Mouse (Mus musculus) liver, embryonic 14.5 days (tissue): ENCODE measurements around the gene Urah. TPM values are rescaled to one million over a fixed set of nuclear protein-coding genes. Genes with fewer than 3 reads are reported as not detected.

Experiments used
- ATAC-seq: fragments of 200-750 bp; cut with Nextera tagmentation; 2 replicates; pipeline ENCODE4 v1.8.0; 2017; ENCODE audit warnings: moderate number of reproducible peaks, mild to moderate bottlenecking, moderate library complexity; ENCODE audit not compliant: insufficient read depth
- DNase-seq, 3 experiments: peaks; one replicate each; pipeline ENCODE4 v3.0.0-alpha.2; 2012 to 2013; ENCODE audit warnings: low read depth in 3 of 3, low spot score in 3 of 3
- H3K27ac ChIP-seq: fragments of 300-500 bp; sonication (generic); 2 replicates; pipeline ENCODE4 v1.5.1; 2014; ENCODE audit warnings: moderate library complexity, mild to moderate bottlenecking, control low read depth, inconsistent platforms
- H3K27me3 ChIP-seq: fragments of 300-500 bp; sonication (generic); 2 replicates; pipeline ENCODE4 v1.6.1; 2014; ENCODE audit warnings: mild to moderate bottlenecking, low read length, moderate library complexity; ENCODE audit not compliant: control insufficient read depth, insufficient read depth
- H3K36me3 ChIP-seq: fragments of 300-500 bp; sonication (generic); replicated peaks from 2 replicates; pipeline ENCODE4 v1.6.1; 2014; ENCODE audit warnings: low read depth; ENCODE audit not compliant: control insufficient read depth, insufficient read depth
- H3K4me1 ChIP-seq, 2 experiments: fragments of 200-500 bp in 1 of 2; fragments of 300-500 bp in 1 of 2; sonication (generic) in 1 of 2; replicated peaks; 2 replicates each; pipeline ENCODE4 v1.6.1; 2012 to 2014; ENCODE audit warnings: antibody characterized with exemption in 1 of 2, inconsistent platforms in 1 of 2, low read length in 1 of 2; ENCODE audit not compliant: control insufficient read depth in 2 of 2, insufficient read depth in 2 of 2
- H3K4me2 ChIP-seq: fragments of 300-500 bp; sonication (generic); 2 replicates; pipeline ENCODE4 v1.6.1; 2014; ENCODE audit warnings: low read depth, mild to moderate bottlenecking, control low read depth, moderate library complexity
- H3K4me3 ChIP-seq, 2 experiments: fragments of 200-500 bp in 1 of 2; fragments of 300-500 bp in 1 of 2; sonication (generic) in 1 of 2; 2 replicates each; pipeline ENCODE4 v1.5.1; 2012 to 2014; ENCODE audit warnings: low read depth in 2 of 2, low read length in 2 of 2, mild to moderate bottlenecking in 2 of 2, control low read depth in 1 of 2, inconsistent platforms in 1 of 2, moderate library complexity in 1 of 2; ENCODE audit not compliant: insufficient read depth in 1 of 2
- H3K9ac ChIP-seq: fragments of 300-500 bp; sonication (generic); replicated peaks from 2 replicates; pipeline ENCODE4 v1.6.1; 2014; ENCODE audit warnings: mild to moderate bottlenecking, control low read depth, moderate library complexity
- H3K9me3 ChIP-seq: fragments of 300-500 bp; sonication (generic); 2 replicates; pipeline ENCODE4 v1.6.1; 2016; ENCODE audit warnings: low read length, mixed read lengths; ENCODE audit not compliant: control insufficient read depth
- CTCF ChIP-seq: IDR thresholded peaks from 2 replicates; pipeline ENCODE4 v1.5.1; 2016; ENCODE audit warnings: antibody characterized with exemption, low read depth, control low read depth
- EP300 ChIP-seq: IDR thresholded peaks from 2 replicates; pipeline ENCODE4 v1.6.1; 2016; ENCODE audit warnings: antibody characterized with exemption, low read depth
- WGBS: fragments of 180-500 bp; shearing (Covaris S2); extraction: QIAGEN DNeasy Blood & Tissue Kit; methylation state at CpG from one replicate; pipeline ENCODE4 v1.1.7; 2014; ENCODE audit not compliant: insufficient replicate concordance; 5-methylcytosine and 5-hydroxymethylcytosine counted together
- polyA plus RNA-seq, 2 experiments: library from polyadenylated mRNA; depleted of rRNA in 1 of 2; stranded (reverse) in 1 of 2; unstranded in 1 of 2; fragments of >200 nt; fragmentation: Nextera tagmentation in 1 of 2; extraction: Ambion mirVana in 1 of 2; gene quantifications; 2 replicates each; pipeline versions ENCODE4 v1.2.1 to v1.2.3; 2012 to 2014

The Urah gene
- polyA plus RNA-seq, 2 experiments = 8.3 to 19.3 TPM

GRCm38 (mm10) chr7:140881696-140882468, 47.1 kb downstream of the Urah start, which contains the start of the genes Psmd13 and Sirt3:
Gene Psmd13 (plus strand): TSS chr7:140881968.
Gene Sirt3 (minus strand): TSS chr7:140882309.
- TF ChIP-seq CTCF (no peak), EP300 (no peak)

GRCm38 (mm10) chr7:140882469-140882803, 47.6 kb downstream of the Urah start:
- WGBS = under 1% methylated on average over 12 of the region's 12 CpGs
- Histone ChIP-seq H3K9me3 (no peaks in the 10 kb centered on the region), H3K9ac (peak overlapping the region; percentile 92), H3K4me2 (peak overlapping the region; percentile 92), H3K36me3 (peaks cover 21% of the 10 kb centered on the region), H3K4me3 (peak overlapping the region; percentile 85 to 93), H3K27ac (peak overlapping the region; percentile 64), H3K4me1 (peaks cover 27 to 29% of the 10 kb centered on the region in 2 experiments), H3K27me3 (no peaks in the 10 kb centered on the region)
- TF ChIP-seq EP300 (no peak), CTCF (no peak)
- ATAC-seq (peak; percentile 18), DNase-seq (no peak)

More at GRCm38 (mm10) chr7:140881696-140882468, 47.1 kb downstream of the Urah start, which contains the start of the genes Psmd13 and Sirt3:
- peak within 1 kb of the TSS; percentile 82 for H3K27ac ChIP-seq
- ATAC-seq = peak; percentile 93
- H3K36me3 ChIP-seq = peaks cover 15% of the 10 kb centered on the region
- H3K4me2 ChIP-seq = peak within 1 kb of the TSS; percentile 92
- peaks cover 27 to 29% of the 10 kb centered on the region in 2 experiments for H3K4me1 ChIP-seq
- peak within 1 kb of the TSS; percentile 85 to 93 for H3K4me3 ChIP-seq
- H3K27me3 ChIP-seq = no peaks in the 10 kb centered on the region
- WGBS = under 1% methylated on average over 59 of the region's 59 CpGs
- no peaks in the 10 kb centered on the region for H3K9me3 ChIP-seq
- H3K9ac ChIP-seq = peak within 1 kb of the TSS; percentile 92
- DNase-seq = peak; percentile 90 to 91 (median 91)

Other genes starting within 250 kb of the Urah start
- gene Olfr46, start 233.7 kb upstream of the Urah start, polyA plus RNA-seq (2012; rRNA removed) = not detected in 2 replicates
- gene Olfr46, start 233.7 kb upstream of the Urah start, polyA plus RNA-seq (2014; fragmentation: Nextera tagmentation; extraction: Ambion mirVana) = not detected in 2 replicates
- gene Olfr61, start 206.0 kb upstream of the Urah start, polyA plus RNA-seq (2012; rRNA removed) = not detected in 2 replicates
- gene Olfr61, start 206.0 kb upstream of the Urah start, polyA plus RNA-seq (2014; fragmentation: Nextera tagmentation; extraction: Ambion mirVana) = not detected in 2 replicates
- gene Olfr53, start 188.6 kb upstream of the Urah start, polyA plus RNA-seq (2012; rRNA removed) = not detected in 2 replicates
- gene Olfr53, start 188.6 kb upstream of the Urah start, polyA plus RNA-seq (2014; fragmentation: Nextera tagmentation; extraction: Ambion mirVana) = not detected in 2 replicates
- not detected in 2 replicates for gene Olfr539, start 175.1 kb upstream of the Urah start, polyA plus RNA-seq (2012; rRNA removed)
- gene Olfr539, start 175.1 kb upstream of the Urah start, polyA plus RNA-seq (2014; fragmentation: Nextera tagmentation; extraction: Ambion mirVana) = not detected in 2 replicates
- not detected in 2 replicates for gene Olfr45, start 153.1 kb upstream of the Urah start, polyA plus RNA-seq (2012; rRNA removed)
- not detected in 2 replicates for gene Olfr45, start 153.1 kb upstream of the Urah start, polyA plus RNA-seq (2014; fragmentation: Nextera tagmentation; extraction: Ambion mirVana)
- gene Olfr541, start 137.8 kb upstream of the Urah start, polyA plus RNA-seq (2012; rRNA removed) = not detected in 2 replicates
- not detected in 2 replicates for gene Olfr541, start 137.8 kb upstream of the Urah start, polyA plus RNA-seq (2014; fragmentation: Nextera tagmentation; extraction: Ambion mirVana)
- gene Cyp2e1, start 71.3 kb upstream of the Urah start, polyA plus RNA-seq (2012; rRNA removed) = 0.07 and 0.14 TPM in 2 replicates
- gene Cyp2e1, start 71.3 kb upstream of the Urah start, polyA plus RNA-seq (2014; fragmentation: Nextera tagmentation; extraction: Ambion mirVana) = 0.17 and 0.18 TPM in 2 replicates
- gene Syce1, start 47.2 kb upstream of the Urah start, polyA plus RNA-seq (2012; rRNA removed) = 0.08 and 0.09 TPM in 2 replicates
- not detected in 2 replicates for gene Syce1, start 47.2 kb upstream of the Urah start, polyA plus RNA-seq (2014; fragmentation: Nextera tagmentation; extraction: Ambion mirVana)
- 0.06 and 0.10 TPM in 2 replicates for gene Zfp941, start 12.8 kb upstream of the Urah start, polyA plus RNA-seq (2012; rRNA removed)
- gene Zfp941, start 12.8 kb upstream of the Urah start, polyA plus RNA-seq (2014; fragmentation: Nextera tagmentation; extraction: Ambion mirVana) = 0.10 and 0.25 TPM in 2 replicates
- gene Scgb1c1, start 10.5 kb downstream of the Urah start, polyA plus RNA-seq (2012; rRNA removed) = not detected in 2 replicates
- gene Scgb1c1, start 10.5 kb downstream of the Urah start, polyA plus RNA-seq (2014; fragmentation: Nextera tagmentation; extraction: Ambion mirVana) = not detected in 2 replicates
- not detected in 2 replicates for gene Odf3, start 12.8 kb downstream of the Urah start, polyA plus RNA-seq (2012; rRNA removed)
- not detected in 2 replicates for gene Odf3, start 12.8 kb downstream of the Urah start, polyA plus RNA-seq (2014; fragmentation: Nextera tagmentation; extraction: Ambion mirVana)
- not detected in 2 replicates for gene Gm45785, start 21.3 kb downstream of the Urah start, polyA plus RNA-seq (2012; rRNA removed)
- gene Gm45785, start 21.3 kb downstream of the Urah start, polyA plus RNA-seq (2014; fragmentation: Nextera tagmentation; extraction: Ambion mirVana) = not detected in 2 replicates
- 14.4 and 17.9 TPM in 2 replicates for gene Ric8a, start 21.9 kb downstream of the Urah start, polyA plus RNA-seq (2012; rRNA removed)
- gene Ric8a, start 21.9 kb downstream of the Urah start, polyA plus RNA-seq (2014; fragmentation: Nextera tagmentation; extraction: Ambion mirVana) = 19.1 and 19.7 TPM in 2 replicates
- 8.3 and 11.6 TPM in 2 replicates for gene Bet1l, start 22.6 kb downstream of the Urah start, polyA plus RNA-seq (2012; rRNA removed)
- 20.6 and 21.1 TPM in 2 replicates for gene Bet1l, start 22.6 kb downstream of the Urah start, polyA plus RNA-seq (2014; fragmentation: Nextera tagmentation; extraction: Ambion mirVana)
- gene Psmd13, start 47.0 kb downstream of the Urah start, polyA plus RNA-seq (2012; rRNA removed) = 39.8 and 50.8 TPM in 2 replicates
- gene Psmd13, start 47.0 kb downstream of the Urah start, polyA plus RNA-seq (2014; fragmentation: Nextera tagmentation; extraction: Ambion mirVana) = 90.5 and 92.6 TPM in 2 replicates
- gene Sirt3, start 47.3 kb downstream of the Urah start, polyA plus RNA-seq (2012; rRNA removed) = 13.7 and 14.0 TPM in 2 replicates
- 14.4 and 14.7 TPM in 2 replicates for gene Sirt3, start 47.3 kb downstream of the Urah start, polyA plus RNA-seq (2014; fragmentation: Nextera tagmentation; extraction: Ambion mirVana)
- gene Cox8b, start 65.4 kb downstream of the Urah start, polyA plus RNA-seq (2012; rRNA removed) = not detected in 2 replicates
- gene Cox8b, start 65.4 kb downstream of the Urah start, polyA plus RNA-seq (2014; fragmentation: Nextera tagmentation; extraction: Ambion mirVana) = not detected in 2 replicates
- gene Nlrp6, start 85.9 kb downstream of the Urah start, polyA plus RNA-seq (2012; rRNA removed) = 6.3 and 6.5 TPM in 2 replicates
- 2.6 and 3.2 TPM in 2 replicates for gene Nlrp6, start 85.9 kb downstream of the Urah start, polyA plus RNA-seq (2014; fragmentation: Nextera tagmentation; extraction: Ambion mirVana)
- gene Pgghg, start 106.4 kb downstream of the Urah start, polyA plus RNA-seq (2012; rRNA removed) = 7.2 TPM in 2 replicates
- 4.5 and 4.9 TPM in 2 replicates for gene Pgghg, start 106.4 kb downstream of the Urah start, polyA plus RNA-seq (2014; fragmentation: Nextera tagmentation; extraction: Ambion mirVana)
- 0.17 and 0.33 TPM in 2 replicates for gene Ifitm5, start 115.3 kb downstream of the Urah start, polyA plus RNA-seq (2012; rRNA removed)
- gene Ifitm5, start 115.3 kb downstream of the Urah start, polyA plus RNA-seq (2014; fragmentation: Nextera tagmentation; extraction: Ambion mirVana) = 0.30 and 0.32 TPM in 2 replicates
- not detected in 2 replicates for gene Gm45717, start 120.9 kb downstream of the Urah start, polyA plus RNA-seq (2012; rRNA removed)
- gene Gm45717, start 120.9 kb downstream of the Urah start, polyA plus RNA-seq (2014; fragmentation: Nextera tagmentation; extraction: Ambion mirVana) = not detected in 2 replicates
- gene Ifitm2, start 121.0 kb downstream of the Urah start, polyA plus RNA-seq (2012; rRNA removed) = 217 and 258 TPM in 2 replicates
- gene Ifitm2, start 121.0 kb downstream of the Urah start, polyA plus RNA-seq (2014; fragmentation: Nextera tagmentation; extraction: Ambion mirVana) = 405 and 432 TPM in 2 replicates
- gene Ifitm1, start 132.2 kb downstream of the Urah start, polyA plus RNA-seq (2012; rRNA removed) = 34.2 and 35.7 TPM in 2 replicates
- 20.2 and 30.9 TPM in 2 replicates for gene Ifitm1, start 132.2 kb downstream of the Urah start, polyA plus RNA-seq (2014; fragmentation: Nextera tagmentation; extraction: Ambion mirVana)
- 27.8 and 30.8 TPM in 2 replicates for gene Ifitm3, start 175.8 kb downstream of the Urah start, polyA plus RNA-seq (2012; rRNA removed)
- gene Ifitm3, start 175.8 kb downstream of the Urah start, polyA plus RNA-seq (2014; fragmentation: Nextera tagmentation; extraction: Ambion mirVana) = 61.5 and 73.5 TPM in 2 replicates
- 8.3 and 9.2 TPM in 2 replicates for gene Ifitm6, start 182.9 kb downstream of the Urah start, polyA plus RNA-seq (2012; rRNA removed)
- gene Ifitm6, start 182.9 kb downstream of the Urah start, polyA plus RNA-seq (2014; fragmentation: Nextera tagmentation; extraction: Ambion mirVana) = 6.0 and 9.6 TPM in 2 replicates
- not detected in 2 replicates for gene Gm17387, start 194.1 kb downstream of the Urah start, polyA plus RNA-seq (2012; rRNA removed)
- not detected in 2 replicates for gene Gm17387, start 194.1 kb downstream of the Urah start, polyA plus RNA-seq (2014; fragmentation: Nextera tagmentation; extraction: Ambion mirVana)
- 0.64 and 0.84 TPM in 2 replicates for gene B4galnt4, start 226.1 kb downstream of the Urah start, polyA plus RNA-seq (2012; rRNA removed)
- 0.39 and 0.68 TPM in 2 replicates for gene B4galnt4, start 226.1 kb downstream of the Urah start, polyA plus RNA-seq (2014; fragmentation: Nextera tagmentation; extraction: Ambion mirVana)
- gene Pkp3, start 243.2 kb downstream of the Urah start, polyA plus RNA-seq (2012; rRNA removed) = 0.33 and 0.51 TPM in 2 replicates
- 0.36 and 0.80 TPM in 2 replicates for gene Pkp3, start 243.2 kb downstream of the Urah start, polyA plus RNA-seq (2014; fragmentation: Nextera tagmentation; extraction: Ambion mirVana)